Mouse (Mus musculus) embryonic fibroblast, embryonic 13.5 days (primary cell): ENCODE measurements around the gene Stx6.

Source experiments
- CTCF ChIP-seq: IDR thresholded peaks from 2 replicates; pipeline ENCODE4 v1.5.1; 2011; ENCODE audit warnings: mild to moderate bottlenecking, control low read depth, low read length, moderate library complexity, borderline replicate concordance; ENCODE audit not compliant: insufficient read depth
- POLR2A ChIP-seq: IDR thresholded peaks from 2 replicates; pipeline ENCODE4 v1.6.1; 2011; ENCODE audit warnings: low read depth, mild to moderate bottlenecking, control low read depth, low read length, moderate library complexity

DNA sequence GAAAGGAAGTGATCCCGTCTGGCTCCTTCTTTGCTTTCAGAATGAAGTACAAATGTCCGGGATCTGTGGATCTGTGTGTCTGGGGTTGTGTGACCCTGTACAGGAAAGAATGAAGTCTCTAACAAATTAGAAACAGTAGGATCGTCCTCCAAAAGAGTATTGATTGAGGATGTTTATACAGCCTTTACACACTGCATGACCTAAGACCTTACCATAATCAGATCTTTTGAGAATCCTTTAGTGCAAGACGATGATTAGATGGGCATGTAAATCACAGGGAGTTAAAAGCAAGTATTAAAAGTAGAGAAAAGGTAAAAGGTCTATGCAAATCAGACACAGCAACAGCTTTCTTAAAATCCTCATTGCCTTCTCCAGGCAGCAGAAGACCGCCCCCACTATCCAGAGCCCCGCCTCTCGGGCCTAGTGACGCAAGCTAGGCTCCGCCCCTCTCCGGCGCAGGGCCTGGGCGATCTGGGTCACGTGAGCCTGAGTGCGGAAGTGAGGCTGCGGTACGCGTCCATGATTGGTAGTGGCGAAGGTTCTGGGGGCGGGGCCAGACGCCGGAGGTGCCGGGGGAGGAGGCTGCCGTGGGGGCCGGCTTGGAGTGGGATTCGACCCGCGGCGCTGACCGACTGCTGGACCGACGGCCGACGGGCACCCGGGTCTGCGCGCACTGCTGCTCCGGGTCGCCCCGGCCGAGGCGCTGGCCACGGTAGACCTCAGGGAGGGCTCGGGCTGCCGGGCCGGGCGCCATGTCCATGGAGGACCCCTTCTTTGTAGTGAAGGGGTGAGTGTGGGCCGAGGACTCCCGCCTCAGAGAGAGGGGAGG is at the start of gene Stx6:
- TF ChIP-seq POLR2A (peak; percentile 57), CTCF (no peak)
